Mouse (Mus musculus): ENCODE measurements around the gene Dpp4.

GRCm38 (mm10) chr2:62392098-62392497 lies 19.9 kb downstream of the Dpp4 start:
- TF ChIP-seq CTCF (IDR thresholded peaks at IDR 0.05) (no peak), EP300 (IDR thresholded peaks at IDR 0.05) (no peak)
